Mouse (Mus musculus): ENCODE results near the gene Ppm1j. TPM values are rescaled to one million over a fixed set of nuclear protein-coding genes. Genes with fewer than 3 reads are reported as not detected.
A peak's percentile ranks its signal among the peaks of the same experiment; 100 is the strongest.
"Not testable (repeated sequence)": the region's sequence is repeated elsewhere in the genome, so short reads cannot be mapped to it uniquely, and the experiment has no call there.

Ppm1j gene
- polyA plus RNA-seq, 1 experiment from 2014 or later: 0.24 TPM

DNA sequence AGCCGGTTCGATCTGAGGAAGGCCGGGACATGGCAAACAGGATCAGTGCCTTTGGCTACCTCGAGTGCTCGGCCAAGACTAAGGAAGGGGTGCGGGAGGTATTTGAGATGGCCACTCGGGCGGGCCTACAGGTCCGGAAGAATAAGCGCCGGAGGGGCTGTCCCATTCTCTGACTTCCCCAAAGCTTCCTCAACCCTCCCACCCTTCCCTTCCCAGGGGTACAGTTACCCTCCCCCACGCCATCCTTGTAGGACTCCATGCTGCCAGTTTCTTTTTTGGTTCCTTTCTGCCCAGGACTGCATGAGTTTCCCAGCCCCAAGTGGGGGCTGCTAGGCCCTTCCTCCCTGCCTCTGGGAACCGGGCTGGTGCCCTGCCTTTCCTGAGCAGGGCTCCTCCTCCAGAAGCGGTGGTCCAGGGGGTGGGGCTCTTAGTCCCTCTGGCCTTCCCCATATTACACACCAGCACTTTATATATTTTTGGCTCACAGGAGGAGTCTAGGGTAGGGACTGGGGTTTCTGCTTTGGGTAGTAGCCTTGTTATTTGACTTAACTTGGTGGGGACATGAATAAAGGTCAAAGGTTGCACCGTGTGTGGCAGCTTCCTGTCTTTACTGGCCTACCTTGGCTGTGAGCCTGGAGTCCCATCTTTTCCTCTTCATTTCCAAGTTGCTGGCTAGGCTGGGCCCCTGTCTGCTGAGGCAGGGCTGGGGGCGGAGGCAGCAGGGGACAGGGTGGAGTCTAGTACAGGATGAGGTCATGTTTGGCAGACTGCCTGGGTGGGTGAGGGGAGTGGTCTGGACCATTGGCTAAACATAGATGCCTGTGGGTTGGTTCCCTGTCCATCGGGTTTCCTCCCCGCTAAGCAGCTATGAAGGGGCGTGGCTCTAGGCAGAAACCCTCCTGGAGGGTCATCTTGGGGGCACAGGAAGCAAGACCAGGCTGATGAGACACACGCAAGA is 13.3 kb downstream of the Ppm1j start:
- Histone ChIP-seq H3K27ac (replicated peaks) (peak overlapping the region; percentile 41; the same call in 1 of the 2 replicates), H3K27me3 (peaks cover 16% of the 10 kb centered on the region), H3K36me3 (replicated peaks) (peaks cover 26% of the 10 kb centered on the region), H3K9ac (no peak overlapping the region), H3K4me2 (no peak overlapping the region), H3K4me1 (replicated peaks) (peaks cover 57% of the 10 kb centered on the region), H3K4me3 (replicated peaks) (no peak overlapping the region), H3K9me3 (replicated peaks) (no peaks in the 10 kb centered on the region)
- peak; percentile 57 for ATAC-seq (ENCODE audit: insufficient read depth)
- WGBS (ENCODE audit: insufficient replicate concordance): 46% methylated on average over 20 of the region's 20 CpGs

GRCm38 (mm10) chr3:104794953-104795470 is 14.2 kb downstream of the Ppm1j start:
- 65% methylated on average over 12 of the region's 12 CpGs for WGBS (ENCODE audit: insufficient replicate concordance)
- Histone ChIP-seq H3K27me3 (peaks cover 7% of the 10 kb centered on the region), H3K36me3 (replicated peaks) (peaks cover 34% of the 10 kb centered on the region), H3K4me2 (no peak overlapping the region), H3K4me3 (replicated peaks) (no peak overlapping the region), H3K9me3 (replicated peaks) (no peaks in the 10 kb centered on the region), H3K9ac (no peak overlapping the region), H3K27ac (replicated peaks) (no peak overlapping the region), H3K4me1 (replicated peaks) (peaks cover 54% of the 10 kb centered on the region)
- ATAC-seq (ENCODE audit: insufficient read depth): no peak

DNA sequence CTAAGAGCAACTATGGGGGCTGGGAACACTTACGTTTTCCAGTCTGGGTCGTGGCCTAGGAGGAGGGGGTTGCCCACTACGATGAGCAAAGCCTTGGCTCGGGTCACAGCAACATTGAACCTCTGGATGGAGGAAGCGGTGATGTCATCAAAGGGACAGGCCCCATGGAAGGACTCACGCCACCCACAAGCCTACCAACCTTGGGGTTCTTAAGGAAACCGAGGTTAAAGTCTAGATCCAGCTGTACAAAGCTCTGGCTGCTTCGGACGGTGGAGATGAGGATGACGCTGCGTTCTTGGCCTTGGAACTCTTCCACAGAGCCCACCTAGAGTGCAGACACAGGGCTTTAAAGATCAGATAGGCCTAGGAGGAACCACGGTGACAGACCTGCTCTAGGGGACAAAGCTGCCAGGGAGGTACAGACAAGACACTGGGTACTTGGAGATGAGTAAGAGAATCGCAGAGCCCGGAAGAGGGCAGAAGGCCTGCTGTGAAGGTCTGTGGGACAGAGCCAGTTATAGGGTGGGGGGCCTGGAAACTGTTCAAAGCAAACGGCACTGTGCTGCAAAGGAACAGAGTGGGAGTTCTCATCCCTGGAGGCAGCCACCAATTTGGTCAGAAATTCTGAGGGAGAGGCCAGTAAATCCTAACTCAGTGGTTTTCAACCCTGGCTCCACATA is 14.9 kb downstream of the Ppm1j start:
- Histone ChIP-seq H3K4me3 (replicated peaks) (no peak overlapping the region), H3K9ac (no peak overlapping the region), H3K4me2 (no peak overlapping the region), H3K36me3 (replicated peaks) (peaks cover 41% of the 10 kb centered on the region), H3K4me1 (replicated peaks) (peaks cover 46% of the 10 kb centered on the region), H3K27ac (replicated peaks) (0 out of 2 replicates have a peak overlapping the region, but pooled peaks have one; percentile 29), H3K27me3 (peaks cover under 1% of the 10 kb centered on the region; the same call in 1 of the 2 replicates), H3K9me3 (replicated peaks) (no peaks in the 10 kb centered on the region)
- no peak for ATAC-seq (ENCODE audit: insufficient read depth)
- WGBS (ENCODE audit: insufficient replicate concordance): 64% methylated on average over 15 of the region's 15 CpGs

DNA sequence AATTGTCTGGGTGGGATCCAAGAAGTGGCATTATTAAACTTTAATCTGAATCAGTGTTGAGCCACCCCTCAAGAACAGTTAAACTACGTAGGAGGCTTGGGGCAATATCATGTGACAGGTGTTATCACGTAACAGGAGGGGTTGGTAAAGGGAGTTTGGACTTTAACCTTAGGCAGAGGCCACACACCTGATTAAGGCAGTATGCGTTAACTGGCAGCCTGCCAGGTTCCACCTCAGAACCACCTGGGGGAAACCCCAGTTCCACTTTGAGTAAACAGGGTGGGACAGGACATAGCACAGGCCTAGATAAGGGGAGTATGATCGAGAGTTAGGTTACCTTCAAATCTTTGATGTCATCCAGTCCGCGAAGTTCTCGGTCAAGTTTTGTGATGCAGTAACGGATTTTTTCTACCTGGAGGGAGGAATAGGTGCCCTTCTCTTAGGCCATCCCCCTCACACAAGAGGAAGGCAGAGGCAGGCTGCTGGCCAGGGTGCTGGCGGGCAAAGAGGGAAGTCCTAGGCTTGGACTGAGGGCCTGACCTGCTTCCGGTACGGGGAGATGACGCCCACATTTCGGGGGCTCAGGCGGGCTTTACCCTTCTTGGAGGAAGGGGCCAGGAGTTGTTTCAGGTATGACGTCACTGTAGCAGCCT is 15.7 kb downstream of the Ppm1j start:
- Histone ChIP-seq H3K4me2 (no peak overlapping the region), H3K4me1 (replicated peaks) (peaks cover 43% of the 10 kb centered on the region), H3K9me3 (replicated peaks) (no peaks in the 10 kb centered on the region), H3K36me3 (replicated peaks) (peaks cover 48% of the 10 kb centered on the region), H3K4me3 (replicated peaks) (no peak overlapping the region), H3K27ac (replicated peaks) (0 out of 2 replicates have a peak overlapping the region, but pooled peaks have one; percentile 5), H3K27me3 (no peaks in the 10 kb centered on the region), H3K9ac (no peak overlapping the region)
- 62% methylated on average over 15 of the region's 15 CpGs for WGBS (ENCODE audit: insufficient replicate concordance)
- peak; percentile 66 for ATAC-seq (ENCODE audit: insufficient read depth)

DNA sequence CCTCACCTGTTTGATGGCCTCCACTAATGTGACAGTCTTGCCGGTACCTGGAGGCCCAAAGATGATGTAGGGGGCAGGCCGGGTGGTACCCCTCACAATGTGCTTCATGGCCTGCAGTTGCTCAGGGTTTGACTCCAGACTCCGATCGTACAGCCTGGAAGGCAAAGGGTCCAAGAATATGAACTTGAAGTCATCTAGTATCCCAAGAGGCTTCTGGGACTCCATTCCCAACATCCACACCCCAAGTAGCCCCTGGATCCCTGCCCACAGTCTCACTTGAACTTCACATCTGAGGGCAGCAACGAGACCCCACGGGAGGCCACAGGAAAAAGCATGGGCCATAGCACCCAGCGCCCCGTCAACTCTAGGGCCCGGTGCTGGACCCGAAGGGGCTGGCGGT is 19.8 kb downstream of the Ppm1j start:
- H3K36me3 ChIP-seq (replicated peaks): peaks cover 62% of the 10 kb centered on the region
- WGBS (ENCODE audit: insufficient replicate concordance): 84% methylated on average over 11 of the region's 11 CpGs
- no peak overlapping the region for H3K4me2 ChIP-seq
- ATAC-seq (ENCODE audit: insufficient read depth): no peak
- H3K4me1 ChIP-seq (replicated peaks): peaks cover 15% of the 10 kb centered on the region
- H3K4me3 ChIP-seq (replicated peaks): no peak overlapping the region
- H3K27ac ChIP-seq (replicated peaks): no peak overlapping the region
- no peaks in the 10 kb centered on the region for H3K27me3 ChIP-seq
- H3K9me3 ChIP-seq (replicated peaks): no peaks in the 10 kb centered on the region
- H3K9ac ChIP-seq: no peak overlapping the region

- Histone ChIP-seq H3K27me3 (no peaks in the 10 kb centered on the region), H3K4me2 (no peak overlapping the region), H3K9ac (no peak overlapping the region), H3K9me3 (replicated peaks) (no peaks in the 10 kb centered on the region), H3K4me1 (replicated peaks) (peaks cover 9% of the 10 kb centered on the region), H3K4me3 (replicated peaks) (no peak overlapping the region), H3K27ac (replicated peaks) (no peak overlapping the region), H3K36me3 (replicated peaks) (peaks cover 58% of the 10 kb centered on the region)
- ATAC-seq (ENCODE audit: insufficient read depth): no peak
- WGBS (ENCODE audit: insufficient replicate concordance): 72% methylated on average over 6 of the region's 6 CpGs
Measured at GRCm38 (mm10) chr3:104801481-104801880, 20.6 kb downstream of the Ppm1j start.

GRCm38 (mm10) chr3:104804312-104804711 is 23.5 kb downstream of the Ppm1j start:
- no peak for ATAC-seq (ENCODE audit: insufficient read depth)
- no peaks in the 10 kb centered on the region for H3K27me3 ChIP-seq
- peaks cover 43% of the 10 kb centered on the region for H3K36me3 ChIP-seq (replicated peaks)
- no peaks in the 10 kb centered on the region for H3K9me3 ChIP-seq (replicated peaks)
- no peak overlapping the region for H3K4me2 ChIP-seq
- no peaks in the 10 kb centered on the region for H3K4me1 ChIP-seq (replicated peaks)
- H3K27ac ChIP-seq (replicated peaks): no peak overlapping the region
- WGBS (ENCODE audit: insufficient replicate concordance): 84% methylated on average over 10 of the region's 10 CpGs
- no peak overlapping the region for H3K4me3 ChIP-seq (replicated peaks)
- H3K9ac ChIP-seq: no peak overlapping the region

DNA sequence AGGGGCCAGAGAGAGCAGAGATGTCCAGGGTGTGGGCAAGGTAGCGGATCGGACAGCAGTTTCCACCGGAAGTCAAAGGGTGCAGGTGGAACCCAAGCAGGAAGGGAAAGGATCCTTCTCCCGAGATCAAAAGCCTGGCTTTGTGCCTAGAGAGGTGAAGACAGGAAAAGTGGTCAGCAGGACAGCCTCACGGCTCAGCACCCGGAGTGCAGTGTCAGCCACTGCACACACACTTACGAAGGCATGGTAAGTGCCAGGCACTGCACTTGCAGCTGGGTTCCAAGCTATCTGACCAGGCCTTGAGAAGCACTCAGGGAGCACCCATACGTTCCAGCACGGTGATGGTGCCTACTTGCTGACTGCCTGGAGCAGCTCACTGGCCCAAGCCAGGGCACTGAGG is 24.7 kb downstream of the Ppm1j start:
- ATAC-seq (ENCODE audit: insufficient read depth): no peak

GRCm38 (mm10) chr3:104811752-104812151 is 30.9 kb downstream of the Ppm1j start:
- no peaks in the 10 kb centered on the region for H3K9me3 ChIP-seq (replicated peaks)
- H3K27me3 ChIP-seq: no peaks in the 10 kb centered on the region
- no peak overlapping the region for H3K27ac ChIP-seq (replicated peaks)
- no peak overlapping the region for H3K4me2 ChIP-seq
- H3K4me1 ChIP-seq (replicated peaks): peaks cover 14% of the 10 kb centered on the region
- ATAC-seq (ENCODE audit: insufficient read depth): no peak
- H3K36me3 ChIP-seq (replicated peaks): no peaks in the 10 kb centered on the region
- no peak overlapping the region for H3K4me3 ChIP-seq (replicated peaks)
- WGBS (ENCODE audit: insufficient replicate concordance): 67% methylated on average over 3 of the region's 3 CpGs
- H3K9ac ChIP-seq: no peak overlapping the region

More for the DNA sequence above, 24.7 kb downstream of the Ppm1j start:
- 75% methylated on average over 9 of the region's 9 CpGs for WGBS (ENCODE audit: insufficient replicate concordance)
- H3K9me3 ChIP-seq (replicated peaks): no peaks in the 10 kb centered on the region
- no peak overlapping the region for H3K4me2 ChIP-seq
- no peak overlapping the region for H3K27ac ChIP-seq (replicated peaks)
- peaks cover 31% of the 10 kb centered on the region for H3K36me3 ChIP-seq (replicated peaks)
- no peak overlapping the region for H3K4me3 ChIP-seq (replicated peaks)
- H3K9ac ChIP-seq: no peak overlapping the region
- no peaks in the 10 kb centered on the region for H3K27me3 ChIP-seq
- no peaks in the 10 kb centered on the region for H3K4me1 ChIP-seq (replicated peaks)

DNA sequence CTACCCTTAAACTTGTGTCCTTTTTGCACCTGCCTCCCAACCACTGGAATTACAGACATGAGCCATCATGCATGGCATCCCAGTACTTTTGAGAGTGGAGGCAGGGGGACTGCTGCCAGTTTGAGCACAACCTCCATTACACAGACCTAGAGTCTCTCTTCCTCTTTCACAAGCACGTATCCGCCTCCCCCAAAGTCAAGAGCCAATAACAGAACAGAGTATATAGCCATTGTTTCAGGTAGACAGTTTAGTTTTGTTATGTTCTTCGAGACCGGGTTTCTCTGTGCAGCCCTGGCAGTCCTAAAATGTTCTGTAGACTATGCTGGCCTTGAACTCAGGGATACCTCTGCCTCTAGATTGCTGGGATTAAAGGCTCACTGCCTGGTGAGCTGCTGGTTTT is 31.4 kb downstream of the Ppm1j start:
- Histone ChIP-seq H3K4me2 (no peak overlapping the region), H3K27ac (replicated peaks) (no peak overlapping the region), H3K4me3 (replicated peaks) (no peak overlapping the region), H3K4me1 (replicated peaks) (peaks cover 17% of the 10 kb centered on the region), H3K9ac (no peak overlapping the region), H3K9me3 (replicated peaks) (no peaks in the 10 kb centered on the region), H3K36me3 (replicated peaks) (no peaks in the 10 kb centered on the region), H3K27me3 (no peaks in the 10 kb centered on the region)
- no peak for ATAC-seq (ENCODE audit: insufficient read depth)
- 74% methylated on average over 4 of the region's 4 CpGs for WGBS (ENCODE audit: insufficient replicate concordance)

DNA sequence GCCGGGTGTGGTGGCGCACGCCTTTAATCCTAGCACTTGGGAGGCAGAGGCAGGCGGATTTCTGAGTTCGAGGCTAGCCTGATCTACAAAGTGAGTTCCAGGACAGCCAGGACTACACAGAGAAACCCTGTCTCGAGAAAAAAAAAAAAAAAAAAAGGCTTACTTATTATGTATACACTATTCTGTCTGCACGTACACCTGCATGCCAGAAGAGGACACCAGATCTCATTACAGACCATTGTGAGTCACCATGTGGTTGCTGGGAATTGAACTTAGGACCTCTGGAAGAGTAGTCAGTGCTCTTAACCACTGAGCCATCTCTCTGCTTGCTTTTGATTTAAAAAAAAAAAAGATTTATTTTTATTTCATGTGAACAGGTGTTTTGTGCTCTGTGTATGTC is 32.4 kb downstream of the Ppm1j start:
- not testable (repeated sequence) for H3K9me3 ChIP-seq (replicated peaks); H3K27me3 ChIP-seq; H3K36me3 ChIP-seq (replicated peaks); H3K9ac ChIP-seq; H3K27ac ChIP-seq (replicated peaks); H3K4me2 ChIP-seq; ATAC-seq (ENCODE audit: insufficient read depth); H3K4me3 ChIP-seq (replicated peaks)
- peaks cover 26% of the 10 kb centered on the region for H3K4me1 ChIP-seq (replicated peaks)
- 76% methylated on average over 7 of the region's 7 CpGs for WGBS (ENCODE audit: insufficient replicate concordance)

Data from liver, embryonic 15.5 days (tissue).